Mouse (Mus musculus) lung, embryonic 16.5 days (tissue): ENCODE data around the gene Tnik. TPM values are rescaled to one million over a fixed set of nuclear protein-coding genes. Genes with fewer than 3 reads are reported as not detected.
A peak's percentile ranks its signal among the peaks of the same experiment; 100 is the strongest.

Source experiments
- ATAC-seq: fragments of 200-750 bp; cut with Nextera tagmentation; 2 replicates; pipeline ENCODE4 v1.8.0; 2017; ENCODE audit warnings: low read depth, mild to moderate bottlenecking, moderate library complexity
- H3K27ac ChIP-seq: fragments of 300-500 bp; sonication (generic); 2 replicates; pipeline ENCODE4 v1.5.1; 2014; ENCODE audit warnings: mild to moderate bottlenecking, control low read depth, low read length
- H3K27me3 ChIP-seq: fragments of 300-500 bp; sonication (generic); 2 replicates; pipeline ENCODE4 v1.6.1; 2014; ENCODE audit warnings: low read depth, low read length, mixed read lengths; ENCODE audit not compliant: control insufficient read depth, insufficient read depth
- H3K36me3 ChIP-seq: fragments of 300-500 bp; sonication (generic); 2 replicates; pipeline ENCODE4 v1.6.1; 2014; ENCODE audit warnings: low read length; ENCODE audit not compliant: control insufficient read depth, insufficient read depth
- H3K4me1 ChIP-seq: fragments of 300-500 bp; sonication (generic); replicated peaks from 2 replicates; pipeline ENCODE4 v1.6.1; 2014; ENCODE audit warnings: low read length, mixed read lengths; ENCODE audit not compliant: control insufficient read depth, insufficient read depth
- H3K4me2 ChIP-seq: fragments of 300-500 bp; sonication (generic); 2 replicates; pipeline ENCODE4 v1.6.1; 2014; ENCODE audit warnings: low read depth, low read length, control low read depth
- H3K4me3 ChIP-seq: fragments of 300-500 bp; sonication (generic); 2 replicates; pipeline ENCODE4 v1.5.1; 2014; ENCODE audit warnings: mild to moderate bottlenecking, low read length, control low read depth
- H3K9ac ChIP-seq: fragments of 300-500 bp; sonication (generic); 2 replicates; pipeline ENCODE4 v1.6.1; 2014; ENCODE audit warnings: low read length, control low read depth
- H3K9me3 ChIP-seq: fragments of 300-500 bp; sonication (generic); 2 replicates; pipeline ENCODE4 v1.6.1; 2016; ENCODE audit warnings: low read length; ENCODE audit not compliant: control insufficient read depth
- WGBS: fragments of 180-500 bp; shearing (Covaris S2); extraction: QIAGEN DNeasy Blood & Tissue Kit; methylation state at CpG from one replicate; pipeline ENCODE4 v1.1.7; 2014; 5-methylcytosine and 5-hydroxymethylcytosine counted together
- polyA plus RNA-seq: library from polyadenylated mRNA; unstranded; fragments of >200 nt; fragmentation: Nextera tagmentation; extraction: Ambion mirVana; gene quantifications from 2 replicates; pipeline ENCODE4 v1.2.1, GENCODE M21; 2015

Gene Tnik
- polyA plus RNA-seq, 1 experiment from 2014 or later, result 10.4 TPM

DNA sequence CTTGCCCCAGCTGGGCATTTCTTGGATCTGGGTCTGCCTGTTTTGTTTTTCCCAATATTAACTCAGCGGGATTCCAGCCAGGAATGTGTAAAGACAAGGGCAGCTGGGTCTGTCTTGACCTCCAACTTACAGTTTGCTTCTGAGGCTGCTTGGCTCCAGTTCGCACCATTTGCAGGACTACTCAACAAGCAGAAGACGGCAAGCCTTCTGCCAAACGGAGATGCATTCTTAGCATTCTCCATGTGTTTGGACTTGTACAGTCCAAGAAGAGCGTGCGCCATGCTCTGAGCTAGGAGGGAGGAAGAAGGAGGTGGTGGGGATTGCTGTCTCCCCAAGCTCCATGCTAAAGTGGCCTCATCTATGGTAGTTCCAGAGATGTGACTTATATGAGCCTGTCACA lies 70.9 kb downstream of the Tnik start:
- Histone ChIP-seq H3K27me3 (no peaks in the 10 kb centered on the region), H3K4me2 (no peak overlapping the region), H3K9ac (no peak overlapping the region), H3K4me3 (no peak overlapping the region), H3K36me3 (no peaks in the 10 kb centered on the region), H3K27ac (peak overlapping the region; percentile 64), H3K9me3 (no peaks in the 10 kb centered on the region), H3K4me1 (peaks cover 6% of the 10 kb centered on the region)
- 35% methylated on average over 6 of the region's 6 CpGs for WGBS
- ATAC-seq, result peak; percentile 95

DNA sequence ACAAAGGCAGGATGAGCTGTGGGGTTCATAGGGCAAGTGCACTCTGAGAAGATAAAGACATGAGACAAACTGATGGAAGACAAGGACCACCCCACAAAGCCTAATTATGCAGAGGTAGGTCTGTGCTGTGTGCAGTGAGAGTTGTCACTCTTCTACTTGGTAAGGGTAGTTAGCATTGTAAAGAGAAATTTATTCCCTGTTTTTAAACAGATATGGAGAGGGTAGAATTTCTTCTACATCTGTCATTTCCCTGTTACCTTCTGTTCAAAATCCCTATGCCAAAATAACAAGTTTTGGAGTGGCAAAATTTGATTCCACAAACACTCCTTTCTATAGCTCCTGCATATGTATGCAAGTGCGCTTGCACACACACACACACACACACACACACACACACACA lies 71.5 kb downstream of the Tnik start:
- Histone ChIP-seq H3K27ac (no peak overlapping the region), H3K4me1 (peaks cover 6% of the 10 kb centered on the region), H3K9ac (no peak overlapping the region), H3K4me3 (no peak overlapping the region), H3K9me3 (no peaks in the 10 kb centered on the region), H3K27me3 (no peaks in the 10 kb centered on the region), H3K4me2 (no peak overlapping the region), H3K36me3 (no peaks in the 10 kb centered on the region)
- 88% methylated on average over 1 of the region's 1 CpGs for WGBS
- ATAC-seq, result no peak

DNA sequence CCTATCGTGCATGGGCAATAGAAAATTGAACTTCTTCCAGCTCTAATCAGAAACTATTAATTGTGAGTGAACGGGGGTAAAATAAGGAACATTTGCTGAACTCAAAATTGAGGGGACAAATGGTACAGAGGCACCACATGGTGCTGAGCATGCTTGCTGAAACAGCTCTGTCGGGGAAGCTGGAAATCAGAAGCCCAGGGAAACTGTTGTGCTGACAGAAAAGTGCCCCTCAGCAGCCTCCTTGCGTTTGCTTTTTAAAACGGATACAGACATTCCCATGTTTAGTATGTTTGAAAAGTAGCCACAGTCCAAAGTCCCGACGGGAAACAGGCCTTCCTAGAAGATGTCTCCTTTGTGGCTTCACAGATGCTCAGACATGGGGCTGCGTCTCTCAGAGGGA lies 77.1 kb downstream of the Tnik start:
- no peaks in the 10 kb centered on the region for H3K36me3 ChIP-seq
- no peaks in the 10 kb centered on the region; the same call in 1 of the 2 replicates for H3K4me1 ChIP-seq
- no peak overlapping the region for H3K9ac ChIP-seq
- ATAC-seq, result no peak
- no peaks in the 10 kb centered on the region for H3K27me3 ChIP-seq
- 43% methylated on average over 8 of the region's 8 CpGs for WGBS
- H3K4me3 ChIP-seq, result no peak overlapping the region
- no peak overlapping the region for H3K4me2 ChIP-seq
- H3K9me3 ChIP-seq, result no peaks in the 10 kb centered on the region
- no peak overlapping the region for H3K27ac ChIP-seq

DNA sequence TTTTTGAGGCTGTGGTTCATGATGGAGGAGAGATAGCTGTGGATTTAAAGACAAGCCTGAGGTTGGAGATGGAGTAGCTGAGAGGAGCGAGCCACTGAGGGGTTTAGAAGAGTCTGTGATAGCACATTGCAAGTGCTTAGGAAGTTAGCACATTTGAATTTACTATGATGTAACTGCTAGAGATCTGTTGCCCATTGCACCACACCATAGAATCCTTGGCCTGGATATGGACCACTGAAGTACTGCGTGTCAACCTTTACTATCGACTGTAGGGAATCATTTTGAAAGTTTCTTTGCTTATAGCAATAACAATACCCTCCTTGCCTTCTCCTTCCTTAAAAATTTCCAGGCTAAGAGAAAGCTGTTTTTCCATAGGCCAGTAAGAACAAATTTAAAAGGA lies 80.2 kb downstream of the Tnik start:
- no peaks in the 10 kb centered on the region for H3K27me3 ChIP-seq
- H3K9ac ChIP-seq, result no peak overlapping the region
- H3K4me2 ChIP-seq, result no peak overlapping the region
- WGBS, result 90% methylated on average over 3 of the region's 3 CpGs
- no peak for ATAC-seq
- H3K27ac ChIP-seq, result no peak overlapping the region
- no peaks in the 10 kb centered on the region; the same call in 1 of the 2 replicates for H3K4me1 ChIP-seq
- H3K9me3 ChIP-seq, result no peaks in the 10 kb centered on the region
- H3K36me3 ChIP-seq, result no peaks in the 10 kb centered on the region
- no peak overlapping the region for H3K4me3 ChIP-seq

DNA sequence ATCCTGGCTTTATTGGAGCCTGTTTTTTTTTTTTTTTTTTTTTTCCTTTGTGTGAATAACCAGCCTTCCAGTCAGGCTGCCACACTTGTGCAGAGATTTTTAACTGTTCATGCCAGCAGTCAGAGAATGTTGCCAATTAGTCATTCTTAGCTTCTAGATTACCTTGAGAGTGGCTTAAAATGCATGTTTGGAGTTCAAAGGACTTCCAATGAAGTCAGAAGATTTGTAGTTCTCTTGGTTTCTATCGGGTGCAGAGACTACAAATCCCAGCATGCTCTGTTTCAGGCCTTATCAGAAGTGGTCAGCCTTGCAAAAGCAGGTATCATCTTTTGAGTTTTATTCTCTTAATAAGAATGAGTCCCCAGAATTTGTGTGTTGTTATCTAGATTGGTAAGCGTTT lies 80.6 kb downstream of the Tnik start:
- WGBS, result 81% methylated on average over 2 of the region's 2 CpGs
- ATAC-seq, result no peak
- Histone ChIP-seq H3K36me3 (no peaks in the 10 kb centered on the region), H3K4me2 (no peak overlapping the region), H3K4me1 (no peaks in the 10 kb centered on the region; the same call in 1 of the 2 replicates), H3K4me3 (no peak overlapping the region), H3K9ac (no peak overlapping the region), H3K9me3 (no peaks in the 10 kb centered on the region), H3K27me3 (no peaks in the 10 kb centered on the region), H3K27ac (no peak overlapping the region)

DNA sequence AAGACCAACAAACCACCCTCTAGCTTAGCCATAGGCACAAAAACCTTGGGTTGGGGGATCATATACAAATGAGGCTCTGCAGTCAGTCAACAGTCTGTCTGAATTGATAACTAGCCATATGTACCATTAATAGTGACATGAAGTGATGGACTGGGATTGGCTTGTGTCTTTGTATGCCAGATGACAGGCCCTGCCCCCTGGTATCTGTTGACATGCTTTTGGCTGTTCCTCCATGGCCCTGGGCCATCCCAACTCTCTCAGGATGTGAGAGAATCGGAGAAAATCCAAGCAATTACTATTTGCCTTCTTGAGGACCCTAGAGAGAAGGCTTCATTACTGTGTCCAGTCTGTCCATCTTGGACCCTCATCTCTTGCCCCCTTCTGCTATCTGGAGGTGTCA lies 82.4 kb downstream of the Tnik start:
- Histone ChIP-seq H3K4me3 (no peak overlapping the region), H3K27me3 (no peaks in the 10 kb centered on the region), H3K27ac (no peak overlapping the region), H3K4me1 (no peaks in the 10 kb centered on the region), H3K36me3 (no peaks in the 10 kb centered on the region), H3K9ac (no peak overlapping the region), H3K9me3 (no peaks in the 10 kb centered on the region), H3K4me2 (no peak overlapping the region)
- 55% methylated on average over 1 of the region's 1 CpGs for WGBS
- no peak for ATAC-seq

DNA sequence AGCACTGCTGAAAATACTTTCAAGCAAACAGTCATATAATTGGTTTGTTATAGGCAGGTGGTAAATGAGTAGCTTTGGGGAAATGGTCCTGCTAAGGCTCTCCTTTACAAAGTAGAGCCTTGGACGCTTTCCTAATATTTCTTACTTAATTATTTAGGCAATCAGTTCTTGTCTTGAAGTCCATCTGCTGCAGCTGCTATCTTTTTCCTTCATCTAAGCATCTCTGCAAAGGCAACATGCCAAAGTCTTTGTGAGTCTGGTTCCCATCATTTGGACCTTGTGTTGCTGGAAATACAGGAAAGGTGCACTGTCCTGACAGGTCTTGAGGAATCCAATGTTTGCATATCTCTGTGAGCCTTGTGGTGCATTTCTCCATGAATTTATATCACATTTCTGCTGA lies 82.9 kb downstream of the Tnik start:
- Histone ChIP-seq H3K4me3 (no peak overlapping the region), H3K4me2 (no peak overlapping the region), H3K27me3 (no peaks in the 10 kb centered on the region), H3K4me1 (no peaks in the 10 kb centered on the region), H3K36me3 (no peaks in the 10 kb centered on the region), H3K9ac (no peak overlapping the region), H3K27ac (no peak overlapping the region), H3K9me3 (no peaks in the 10 kb centered on the region)
- 67% methylated on average over 1 of the region's 1 CpGs for WGBS
- ATAC-seq, result no peak

DNA sequence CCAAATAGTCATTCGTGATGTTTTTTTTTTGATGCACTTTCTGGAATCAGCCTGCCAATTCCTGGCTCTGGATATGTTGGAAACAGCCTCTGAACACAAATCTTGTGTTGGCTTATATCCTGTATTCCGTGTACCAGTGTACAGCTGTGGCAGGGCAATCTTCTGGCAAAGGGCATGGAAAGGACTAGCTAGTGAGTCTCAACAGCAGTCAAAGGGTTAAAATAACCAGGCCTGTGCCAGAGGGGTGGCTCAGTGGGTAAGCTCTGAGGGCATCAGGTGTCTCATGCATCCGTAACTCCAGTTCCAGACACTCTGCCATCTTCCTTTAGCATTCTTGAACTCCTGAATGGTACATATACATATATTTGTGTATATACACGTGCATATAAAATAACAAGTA lies 83.5 kb downstream of the Tnik start:
- H3K36me3 ChIP-seq, result no peaks in the 10 kb centered on the region
- H3K27ac ChIP-seq, result no peak overlapping the region
- ATAC-seq, result no peak
- H3K4me1 ChIP-seq, result no peaks in the 10 kb centered on the region
- H3K4me3 ChIP-seq, result no peak overlapping the region
- no peak overlapping the region for H3K4me2 ChIP-seq
- H3K9me3 ChIP-seq, result no peaks in the 10 kb centered on the region
- no peak overlapping the region for H3K9ac ChIP-seq
- H3K27me3 ChIP-seq, result no peaks in the 10 kb centered on the region
- 81% methylated on average over 4 of the region's 4 CpGs for WGBS

DNA sequence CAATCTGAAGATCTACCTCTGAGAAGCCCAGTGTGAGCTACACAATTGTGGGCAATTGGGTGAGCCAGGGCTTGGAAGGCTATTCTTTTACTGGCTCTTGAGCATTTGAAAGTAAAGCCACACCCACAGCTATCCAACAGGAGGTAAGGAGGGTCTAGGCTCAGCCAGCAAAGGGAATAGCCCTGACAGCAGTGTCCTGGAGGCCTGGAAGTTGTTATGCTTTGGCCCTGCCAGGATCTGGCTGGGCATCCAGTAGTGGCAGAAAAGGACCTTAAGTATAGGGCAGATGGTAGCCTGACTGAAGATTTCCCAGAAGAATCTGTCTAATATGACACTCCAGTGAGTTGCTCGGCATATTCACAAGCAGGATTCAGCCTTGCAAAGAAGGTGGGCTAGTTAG lies 85.7 kb downstream of the Tnik start:
- ATAC-seq, result no peak
- Histone ChIP-seq H3K27ac (no peak overlapping the region), H3K4me2 (no peak overlapping the region), H3K36me3 (no peaks in the 10 kb centered on the region), H3K27me3 (no peaks in the 10 kb centered on the region), H3K9ac (no peak overlapping the region), H3K9me3 (no peaks in the 10 kb centered on the region), H3K4me3 (no peak overlapping the region), H3K4me1 (no peaks in the 10 kb centered on the region)
- 76% methylated on average over 1 of the region's 1 CpGs for WGBS

DNA sequence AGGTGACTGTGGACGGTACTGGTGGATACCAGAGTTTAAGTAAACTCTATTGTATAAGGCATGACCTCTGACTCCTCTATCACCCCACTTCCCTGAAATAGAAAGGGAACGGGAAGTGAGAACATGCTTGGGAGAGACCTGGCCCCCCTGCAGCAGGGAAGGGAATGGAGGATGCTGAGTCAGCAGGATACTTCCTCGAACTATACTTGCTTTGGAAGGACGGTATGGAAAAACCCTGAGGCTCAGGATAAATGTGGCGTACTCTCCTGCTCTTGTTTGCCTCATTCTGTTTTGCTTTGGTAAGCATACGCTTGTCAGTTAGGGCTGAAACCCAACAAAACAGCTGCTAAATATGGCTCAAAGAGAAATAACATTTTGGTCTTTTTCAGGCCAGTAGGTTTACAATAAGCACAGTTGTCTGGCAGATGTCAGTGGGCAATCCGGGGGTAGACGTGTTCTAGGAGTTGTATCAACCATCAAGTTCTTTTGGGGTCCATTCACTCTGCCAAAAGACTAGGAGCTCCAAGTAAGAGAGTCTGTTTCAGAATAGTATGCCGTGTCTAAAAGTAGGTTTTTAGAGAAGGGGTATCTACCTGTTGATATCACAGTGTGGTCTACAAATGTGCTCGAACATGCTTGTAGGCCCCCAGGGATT lies 87.3 kb downstream of the Tnik start:
- 68% methylated on average over 10 of the region's 10 CpGs for WGBS
- ATAC-seq, result peak; percentile 56
- Histone ChIP-seq H3K9me3 (no peaks in the 10 kb centered on the region), H3K4me3 (no peak overlapping the region), H3K9ac (no peak overlapping the region), H3K27ac (no peak overlapping the region), H3K36me3 (no peaks in the 10 kb centered on the region), H3K4me1 (no peaks in the 10 kb centered on the region), H3K27me3 (no peaks in the 10 kb centered on the region), H3K4me2 (no peak overlapping the region)
